Mouse (Mus musculus): ENCODE results near the gene Olfr1161.
"Not testable (repeated sequence)": the region's sequence is repeated elsewhere in the genome, so short reads cannot be mapped to it uniquely, and the experiment has no call there.

The Olfr1161 gene

GRCm38 (mm10) chr2:88022474-88022873 is at the start of gene Olfr1161:
Gene Olfr1161 (plus strand): TSS chr2:88022774.
- not testable (repeated sequence) for DNase-seq (ENCODE audit: low spot score in 2 of 2)

- no peak for DNase-seq (ENCODE audit: low spot score in 2 of 2)
These were observed 48.0 kb upstream of the Olfr1161 start, which contains the start of gene Olfr74 for GRCm38 (mm10) chr2:87974563-87974962. Gene Olfr74 (minus strand): TSS chr2:87974663.

DNA sequence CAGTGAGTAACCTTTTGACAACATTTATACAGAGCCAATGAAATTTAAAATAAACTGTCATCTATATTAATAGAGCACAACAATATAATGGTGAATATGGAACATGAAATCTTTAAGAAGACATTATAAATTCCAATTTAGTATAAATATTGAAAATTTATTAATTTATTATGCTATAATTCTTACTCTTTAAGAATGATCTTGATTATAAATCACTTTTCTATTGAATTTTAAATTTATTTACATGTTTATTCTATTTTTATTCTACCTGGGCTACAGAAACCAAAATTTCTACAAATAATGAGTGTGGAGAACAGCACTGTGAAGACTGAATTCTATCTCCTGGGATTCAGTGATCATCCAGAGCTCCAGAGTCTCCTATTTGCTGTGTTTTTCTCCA is 32.8 kb upstream of the Olfr1161 start, which contains the start of gene Olfr1158:
TSS of gene Olfr1158 (plus strand) at position 301 of the 400 bp plus-strand sequence.
- no peak for DNase-seq (ENCODE audit: low spot score in 2 of 2)

DNA sequence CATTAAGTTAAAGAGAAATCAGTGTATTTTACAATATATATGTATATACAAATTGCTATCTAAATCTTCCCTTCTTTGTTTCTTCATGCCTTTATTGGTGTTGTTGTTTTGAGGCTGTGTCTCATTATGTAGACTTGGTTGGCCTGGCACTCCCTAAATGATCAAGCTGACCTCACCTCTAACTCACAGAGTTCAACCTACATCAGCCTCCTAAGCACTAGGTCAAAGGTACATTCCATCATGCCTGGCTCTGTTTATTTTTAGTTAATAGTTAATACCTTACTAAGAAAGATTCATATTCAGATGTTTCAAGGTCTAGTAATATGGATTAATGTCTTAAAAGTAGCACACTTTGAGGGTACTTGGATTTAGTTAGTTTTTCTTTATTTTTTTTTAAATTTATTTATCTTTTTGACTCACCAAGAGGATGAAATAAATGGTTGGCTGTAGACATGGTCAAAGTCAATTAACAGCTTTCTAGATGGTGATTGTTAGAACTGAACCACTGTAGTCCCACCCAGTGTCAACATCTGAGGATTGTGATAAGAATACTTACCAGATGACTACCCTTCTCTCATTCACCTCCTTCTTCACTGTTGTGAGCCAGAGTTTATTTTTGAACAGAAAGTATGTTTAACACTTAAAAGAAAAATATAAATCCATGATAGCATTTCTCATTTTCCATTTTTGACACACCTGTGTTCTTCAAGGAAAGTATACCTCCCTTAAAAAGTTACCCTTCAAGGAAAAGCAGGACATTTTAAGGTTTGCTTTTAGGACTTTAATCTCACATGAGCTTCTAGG is 14.9 kb upstream of the Olfr1161 start, which contains the start of gene Olfr1160:
TSS of gene Olfr1160 (minus strand) at position 754 of the 804 bp plus-strand sequence.
- no peak for DNase-seq (ENCODE audit: low spot score in 2 of 2)

DNA sequence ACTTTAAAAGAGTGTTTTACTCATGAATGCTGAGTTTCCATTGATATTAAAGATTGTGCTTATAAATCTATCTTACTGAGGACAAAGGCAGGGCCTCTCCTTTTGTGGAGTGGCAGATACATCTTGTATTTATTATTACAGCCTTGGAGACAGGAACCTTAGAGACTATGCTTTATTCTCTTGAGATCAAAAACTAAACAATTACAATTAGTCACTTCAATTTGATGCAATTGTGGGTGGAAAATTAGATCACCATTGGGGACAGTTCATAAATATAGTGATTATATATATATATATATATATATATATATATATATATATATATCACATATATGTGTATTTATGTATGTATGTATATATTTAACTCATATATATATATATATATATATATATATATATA is 15.0 kb downstream of the Olfr1161 start, which contains the start of gene Olfr73:
TSS of gene Olfr73 (minus strand) at position 101 of the 400 bp plus-strand sequence.
- DNase-seq (ENCODE audit: low spot score in 2 of 2): no peak

GRCm38 (mm10) chr2:88051029-88051428 is 28.5 kb downstream of the Olfr1161 start, which contains the start of gene Olfr1162:
Gene Olfr1162 (minus strand): TSS chr2:88051129.
- DNase-seq (ENCODE audit: low spot score in 2 of 2): no peak

DNA sequence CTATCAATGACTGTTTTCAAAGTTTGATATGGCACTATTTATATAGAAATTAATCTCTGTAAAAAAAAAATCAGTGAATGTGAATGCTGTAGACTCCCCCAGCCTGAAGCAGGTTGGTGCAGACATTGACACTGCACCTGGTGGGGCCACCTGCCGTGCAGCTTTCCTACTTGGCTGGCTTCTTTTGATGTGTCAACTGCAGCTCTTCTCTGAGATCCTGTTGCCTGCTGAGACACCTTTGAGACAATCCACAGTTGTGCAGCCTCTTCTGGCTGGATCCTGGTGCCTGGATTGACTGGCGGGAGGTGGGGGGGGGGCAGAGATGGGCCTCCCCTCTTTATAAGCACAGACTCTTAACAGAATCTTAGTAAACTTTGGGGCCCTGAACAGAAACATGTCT is 41.0 kb downstream of the Olfr1161 start:
- no peak for DNase-seq (ENCODE audit: low spot score in 2 of 2)

DNA sequence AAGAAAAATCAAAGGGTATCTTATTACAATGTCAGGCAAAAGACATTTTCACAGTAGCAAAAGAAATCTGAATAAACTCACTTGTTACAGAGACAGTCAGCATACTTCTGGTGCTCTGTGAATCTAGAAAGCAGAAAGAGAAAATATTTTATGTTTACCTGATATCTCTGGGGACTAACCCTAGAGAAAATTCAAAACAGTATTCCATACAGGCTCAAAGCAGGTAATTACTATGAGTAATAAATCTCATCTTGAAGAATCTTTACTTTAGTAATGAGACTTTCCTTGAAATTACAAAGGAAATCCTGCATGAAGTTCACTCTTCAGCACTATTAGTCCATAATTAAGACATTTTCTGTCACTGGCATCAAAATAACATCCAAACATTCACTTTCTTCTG is 49.2 kb downstream of the Olfr1161 start, which contains the start of gene Olfr1163:
TSS of gene Olfr1163 (minus strand) at position 101 of the 400 bp plus-strand sequence.
- DNase-seq (ENCODE audit: low spot score in 2 of 2): no peak
